Mouse (Mus musculus): ENCODE measurements around the gene Mybbp1a.

DNA sequence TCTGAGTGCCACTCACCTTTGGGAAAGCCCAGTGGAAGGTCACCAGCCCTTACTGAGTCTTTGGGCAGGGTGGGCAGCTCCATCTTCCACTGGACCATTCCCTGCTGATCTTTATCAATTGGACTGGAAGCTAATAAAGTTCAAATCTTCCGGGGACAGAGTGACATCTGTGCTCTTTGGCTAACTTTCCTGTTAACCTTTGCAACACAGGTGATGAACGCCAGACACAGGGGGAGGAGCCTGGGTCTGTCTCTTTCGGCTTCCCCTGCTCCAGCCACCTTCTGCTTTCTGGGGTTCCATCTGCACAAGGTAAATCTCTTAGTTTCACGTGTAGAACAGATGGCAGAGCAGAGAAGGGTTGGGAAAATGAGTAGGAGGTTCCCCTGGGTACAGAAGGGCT lies 2.7 kb upstream of the Mybbp1a start:
- TF ChIP-seq CTCF (IDR thresholded peaks at IDR 0.05; ENCODE audit: extremely low read depth, insufficient read depth, low read length) (no peak), POLR2A (IDR thresholded peaks at IDR 0.05; ENCODE audit: extremely low read depth, insufficient read depth, low read length) (no peak)
